Mouse (Mus musculus) lung, adult 18-20 months (tissue): ENCODE measurements around the gene Otog.

Experiments
- DNase-seq, 2 experiments: peaks; one replicate each; pipeline ENCODE4 v3.0.0; 2022; ENCODE audit warnings: mixed read lengths in 2 of 2

Gene Otog

GRCm38 (mm10) chr7:46240696-46241095 lies at the start of gene Otog:
Gene Otog, plus strand, starts transcription at chr7:46240987.
- DNase-seq, result no peak

- DNase-seq, result no peak
These were observed 45.4 kb upstream of the Otog start for GRCm38 (mm10) chr7:46195356-46195755.

GRCm38 (mm10) chr7:46200021-46200420 lies 40.8 kb upstream of the Otog start:
- no peak for DNase-seq

GRCm38 (mm10) chr7:46201649-46202048 lies 39.1 kb upstream of the Otog start:
- no peak for DNase-seq

- no peak for DNase-seq
These were observed 36.7 kb upstream of the Otog start for GRCm38 (mm10) chr7:46204046-46204471.

- no peak for DNase-seq
These were observed 36.0 kb upstream of the Otog start for GRCm38 (mm10) chr7:46204775-46205174.

- DNase-seq, result no peak
These were observed 32.7 kb upstream of the Otog start for GRCm38 (mm10) chr7:46208131-46208530.

GRCm38 (mm10) chr7:46210276-46210675 lies 30.5 kb upstream of the Otog start:
- no peak for DNase-seq

GRCm38 (mm10) chr7:46216481-46216880 lies 24.3 kb upstream of the Otog start:
- no peak for DNase-seq

GRCm38 (mm10) chr7:46218415-46218814 lies 22.4 kb upstream of the Otog start:
- no peak for DNase-seq

- no peak for DNase-seq
These were observed 20.1 kb upstream of the Otog start for GRCm38 (mm10) chr7:46220591-46221129.

- peak in 1 of 2 experiments; percentile 23 for DNase-seq
These were observed 14.5 kb upstream of the Otog start for GRCm38 (mm10) chr7:46226253-46226652.

GRCm38 (mm10) chr7:46226936-46227335 lies 13.9 kb upstream of the Otog start:
- no peak for DNase-seq

GRCm38 (mm10) chr7:46235948-46236347 lies 4.8 kb upstream of the Otog start:
- no peak for DNase-seq

GRCm38 (mm10) chr7:46236363-46236762 lies 4.4 kb upstream of the Otog start:
- DNase-seq, result no peak

- DNase-seq, result no peak
These were observed 3.6 kb upstream of the Otog start for GRCm38 (mm10) chr7:46237192-46237591.

- DNase-seq, result peak in 1 of 2 experiments; percentile 6
These were observed 2.4 kb upstream of the Otog start, which contains the start of gene Ush1c for GRCm38 (mm10) chr7:46238346-46238745. Gene Ush1c, minus strand, starts transcription at chr7:46238503.

GRCm38 (mm10) chr7:46240091-46240490 lies 696 bp upstream of the Otog start:
- DNase-seq, result no peak

- no peak for DNase-seq
These were observed 6.1 kb downstream of the Otog start for GRCm38 (mm10) chr7:46246876-46247275.

GRCm38 (mm10) chr7:46247606-46248005 lies 6.8 kb downstream of the Otog start:
- no peak for DNase-seq

GRCm38 (mm10) chr7:46251841-46252240 lies 11.1 kb downstream of the Otog start:
- DNase-seq, result no peak

- DNase-seq, result no peak
These were observed 35.4 kb downstream of the Otog start for GRCm38 (mm10) chr7:46276156-46276555.

- DNase-seq, result peak in 1 of 2 experiments; percentile 11
These were observed 39.2 kb downstream of the Otog start for GRCm38 (mm10) chr7:46279946-46280345.

- no peak for DNase-seq
These were observed 40.1 kb downstream of the Otog start for GRCm38 (mm10) chr7:46280896-46281295.

GRCm38 (mm10) chr7:46282276-46282675 lies 41.5 kb downstream of the Otog start:
- no peak for DNase-seq
